Mouse (Mus musculus) intestine, embryonic 15.5 days (tissue): ENCODE measurements around the gene Sp9. TPM values are rescaled to one million over a fixed set of nuclear protein-coding genes. Genes with fewer than 3 reads are reported as not detected.

Source experiments
- ATAC-seq: fragments of 200-750 bp; cut with Nextera tagmentation; 2 replicates; pipeline ENCODE4 v1.8.0; 2017; ENCODE audit warnings: moderate TSS enrichment, moderate library complexity
- H3K27ac ChIP-seq: fragments of 300-500 bp; sonication (generic); 2 replicates; pipeline ENCODE4 v1.5.1; 2015; ENCODE audit warnings: mild to moderate bottlenecking, inconsistent platforms
- H3K27me3 ChIP-seq: fragments of 300-500 bp; sonication (generic); replicated peaks from 2 replicates; pipeline ENCODE4 v1.6.1; 2015; ENCODE audit warnings: inconsistent platforms
- H3K36me3 ChIP-seq: fragments of 300-500 bp; sonication (generic); 2 replicates; pipeline ENCODE4 v1.6.1; 2015; ENCODE audit warnings: inconsistent platforms
- H3K4me1 ChIP-seq: fragments of 300-500 bp; sonication (generic); replicated peaks from 2 replicates; pipeline ENCODE4 v1.6.1; 2015; ENCODE audit warnings: inconsistent platforms
- H3K4me2 ChIP-seq: fragments of 300-500 bp; sonication (generic); replicated peaks from 2 replicates; pipeline ENCODE4 v1.6.1; 2015; ENCODE audit warnings: mild to moderate bottlenecking, inconsistent platforms
- H3K4me3 ChIP-seq: fragments of 300-500 bp; sonication (generic); replicated peaks from 2 replicates; pipeline ENCODE4 v1.5.1; 2015; ENCODE audit warnings: inconsistent platforms
- H3K9ac ChIP-seq: fragments of 300-500 bp; sonication (generic); 2 replicates; pipeline ENCODE4 v1.6.1; 2015; ENCODE audit warnings: inconsistent platforms
- H3K9me3 ChIP-seq: fragments of 300-500 bp; sonication (generic); 2 replicates; pipeline ENCODE4 v1.6.1; 2016; ENCODE audit warnings: inconsistent platforms
- WGBS: fragments of 180-500 bp; shearing (Covaris S2); methylation state at CpG from one replicate; pipeline ENCODE4 v1.1.7; 2015; 5-methylcytosine and 5-hydroxymethylcytosine counted together
- polyA plus RNA-seq: library from polyadenylated mRNA; unstranded; fragments of >200 nt; fragmentation: Nextera tagmentation; extraction: Ambion mirVana; gene quantifications from 2 replicates; pipeline ENCODE4 v1.2.1, GENCODE M21; 2015

Gene Sp9
- not detected in 2 replicates for polyA plus RNA-seq

DNA sequence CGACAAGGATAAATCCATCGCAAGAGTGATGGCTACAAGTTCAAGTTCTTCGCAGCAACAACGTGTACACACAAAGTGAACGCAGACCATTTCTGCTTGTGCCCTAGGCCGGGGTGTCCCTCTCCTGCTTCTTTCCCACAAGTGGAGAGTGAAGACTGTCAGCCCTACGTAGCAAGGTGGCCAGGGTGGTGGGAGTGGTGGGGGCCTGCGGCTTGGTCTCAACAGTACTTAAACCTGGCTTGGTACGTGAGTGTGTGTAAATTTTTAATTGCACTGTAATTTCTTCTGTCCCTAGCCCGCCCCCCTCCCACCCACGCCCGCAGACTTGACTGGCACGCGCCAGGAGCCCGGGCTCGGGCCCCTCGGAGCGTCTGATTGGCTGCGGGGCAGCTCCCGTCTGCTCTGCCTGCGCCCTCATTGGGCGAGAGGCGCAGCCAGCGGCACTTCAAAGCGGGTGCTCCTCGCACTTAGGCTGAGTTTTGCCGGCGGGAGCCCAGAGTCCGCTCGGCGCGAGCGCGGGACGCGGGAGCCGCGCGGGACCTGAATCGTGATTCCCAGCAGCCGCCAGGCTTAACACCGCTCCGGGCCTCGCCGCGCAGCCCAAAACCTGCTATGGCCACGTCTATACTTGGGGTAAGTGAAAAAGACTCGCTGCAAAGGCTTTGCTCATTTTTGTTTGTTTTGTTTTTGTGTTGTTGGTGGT, at the start of gene Sp9:
Gene Sp9 (plus strand): TSS at position 467 of the 703 bp plus-strand sequence.
- ATAC-seq, result peak; percentile 40
- no peak within 1 kb of the TSS for H3K27ac ChIP-seq
- no peak within 1 kb of the TSS for H3K9ac ChIP-seq
- H3K4me2 ChIP-seq, result peak within 1 kb of the TSS; percentile 74
- under 1% methylated on average over 48 of the region's 48 CpGs for WGBS
- H3K4me1 ChIP-seq, result peaks cover 32% of the 10 kb centered on the region
- peak within 1 kb of the TSS; percentile 39 for H3K4me3 ChIP-seq
- H3K27me3 ChIP-seq, result peaks cover 71% of the 10 kb centered on the region
- no peaks in the 10 kb centered on the region for H3K36me3 ChIP-seq
- no peaks in the 10 kb centered on the region for H3K9me3 ChIP-seq

DNA sequence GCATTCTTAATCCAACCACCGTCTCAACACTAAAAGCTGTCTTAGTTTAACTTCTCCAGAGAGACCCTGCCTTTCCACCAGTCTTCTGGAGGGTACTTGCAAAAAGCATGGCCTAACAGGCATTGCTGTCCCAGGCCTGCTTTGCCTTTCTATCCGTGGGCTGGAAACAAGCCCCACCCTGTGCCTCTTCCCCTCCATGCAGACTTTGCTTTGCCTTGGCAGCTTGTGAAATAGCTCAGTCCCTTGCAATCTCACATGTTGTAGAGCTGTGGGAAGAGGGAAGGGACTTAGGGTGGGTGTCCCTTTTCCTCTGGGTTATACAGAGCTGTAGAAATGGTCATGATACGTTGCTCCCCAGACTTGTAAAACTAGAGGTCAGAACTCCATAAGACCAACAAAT, 40.6 kb upstream of the Sp9 start:
- WGBS, result 48% methylated on average over 3 of the region's 3 CpGs

DNA sequence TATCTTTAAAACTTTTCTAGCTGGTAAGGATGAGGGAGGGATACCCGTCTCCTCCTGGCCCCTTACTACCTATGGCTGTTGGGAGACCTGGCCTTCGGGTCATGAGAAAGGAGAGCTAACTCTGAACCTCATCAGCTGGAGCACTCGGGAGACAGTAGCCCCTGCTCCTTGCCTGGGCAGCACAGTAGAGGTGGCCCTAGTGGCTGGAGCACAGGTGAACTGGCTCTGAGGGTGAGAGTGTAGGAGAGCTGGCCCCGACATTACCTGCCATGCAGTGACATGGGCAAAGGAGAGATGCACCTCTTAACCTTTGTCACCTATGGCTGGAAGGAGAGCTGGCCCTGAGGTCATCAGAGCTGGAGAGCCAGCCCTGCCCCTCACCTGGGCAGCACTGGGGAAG, 30.4 kb upstream of the Sp9 start:
- Histone ChIP-seq H3K4me2 (no peak overlapping the region), H3K27ac (no peak overlapping the region), H3K4me1 (no peaks in the 10 kb centered on the region), H3K9ac (no peak overlapping the region), H3K4me3 (no peak overlapping the region), H3K36me3 (no peaks in the 10 kb centered on the region), H3K27me3 (no peaks in the 10 kb centered on the region), H3K9me3 (no peaks in the 10 kb centered on the region)
- no peak for ATAC-seq
- WGBS, result 78% methylated on average over 4 of the region's 4 CpGs

More for the DNA sequence above, 40.6 kb upstream of the Sp9 start:
- H3K4me2 ChIP-seq, result no peak overlapping the region
- no peak overlapping the region for H3K4me3 ChIP-seq
- no peak overlapping the region for H3K27ac ChIP-seq
- H3K36me3 ChIP-seq, result no peaks in the 10 kb centered on the region
- no peaks in the 10 kb centered on the region for H3K4me1 ChIP-seq
- ATAC-seq, result no peak
- H3K9me3 ChIP-seq, result no peaks in the 10 kb centered on the region
- H3K27me3 ChIP-seq, result no peaks in the 10 kb centered on the region
- H3K9ac ChIP-seq, result no peak overlapping the region

DNA sequence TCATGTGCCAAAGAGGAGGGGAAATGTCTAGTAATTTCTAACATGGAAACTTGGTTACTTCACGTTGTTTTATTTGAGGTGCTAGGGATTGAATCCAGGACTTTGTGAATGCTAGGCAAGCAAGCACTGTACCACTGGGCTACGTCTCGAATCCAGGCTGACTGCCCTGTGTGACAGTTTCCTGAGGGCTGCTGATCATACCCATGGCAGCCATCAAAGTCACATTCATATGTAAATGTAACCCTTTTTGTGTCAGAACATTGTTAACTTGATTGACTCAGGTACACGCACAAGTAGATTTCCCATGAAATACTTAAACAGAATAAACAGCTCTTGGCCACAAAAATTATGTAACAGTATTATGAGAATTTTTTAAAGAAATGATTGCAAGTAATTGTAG, 23.0 kb upstream of the Sp9 start:
- Histone ChIP-seq H3K36me3 (no peaks in the 10 kb centered on the region), H3K9me3 (no peaks in the 10 kb centered on the region), H3K4me2 (no peak overlapping the region), H3K4me1 (no peaks in the 10 kb centered on the region), H3K27me3 (no peaks in the 10 kb centered on the region), H3K4me3 (no peak overlapping the region), H3K27ac (no peak overlapping the region), H3K9ac (no peak overlapping the region)
- WGBS, result 81% methylated on average over 4 of the region's 4 CpGs
- ATAC-seq, result no peak

DNA sequence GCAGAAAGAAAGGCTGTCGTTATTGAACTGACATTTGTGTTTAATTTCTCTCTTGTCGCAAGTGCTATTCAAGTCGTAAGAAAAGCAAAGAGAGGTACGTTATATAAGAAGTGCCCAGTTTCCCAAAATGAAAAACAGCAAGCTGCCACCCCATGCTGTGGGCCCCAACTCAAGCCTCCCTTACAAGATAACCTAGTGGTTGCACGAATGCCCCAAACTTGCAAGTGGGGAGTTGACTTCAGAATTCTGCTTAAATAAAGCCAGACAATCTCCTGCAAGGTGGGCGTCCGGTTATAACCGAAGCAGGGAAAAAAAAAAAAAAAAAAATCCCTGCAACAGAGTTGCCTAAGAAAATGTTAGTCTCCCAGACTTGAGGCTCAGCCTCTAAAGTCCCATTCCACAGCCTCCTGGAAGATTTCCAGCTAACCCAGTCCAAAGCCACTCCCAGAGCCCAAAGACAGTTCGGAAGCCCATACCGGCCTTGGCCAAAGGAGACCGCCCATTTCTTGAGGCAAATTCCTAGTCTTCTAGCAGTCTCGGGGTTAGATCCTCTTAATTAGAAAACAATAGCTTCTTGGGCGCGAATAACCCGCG, 8.5 kb upstream of the Sp9 start:
- Histone ChIP-seq H3K36me3 (no peaks in the 10 kb centered on the region), H3K4me3 (peak overlapping the region; percentile 41), H3K27me3 (peaks cover 52% of the 10 kb centered on the region), H3K4me2 (peak overlapping the region; percentile 79), H3K27ac (no peak overlapping the region), H3K4me1 (peaks cover 15% of the 10 kb centered on the region), H3K9ac (peak overlapping the region; percentile 18; the same call in 1 of the 2 replicates), H3K9me3 (no peaks in the 10 kb centered on the region)
- WGBS, result 11% methylated on average over 16 of the region's 16 CpGs
- no peak for ATAC-seq

DNA sequence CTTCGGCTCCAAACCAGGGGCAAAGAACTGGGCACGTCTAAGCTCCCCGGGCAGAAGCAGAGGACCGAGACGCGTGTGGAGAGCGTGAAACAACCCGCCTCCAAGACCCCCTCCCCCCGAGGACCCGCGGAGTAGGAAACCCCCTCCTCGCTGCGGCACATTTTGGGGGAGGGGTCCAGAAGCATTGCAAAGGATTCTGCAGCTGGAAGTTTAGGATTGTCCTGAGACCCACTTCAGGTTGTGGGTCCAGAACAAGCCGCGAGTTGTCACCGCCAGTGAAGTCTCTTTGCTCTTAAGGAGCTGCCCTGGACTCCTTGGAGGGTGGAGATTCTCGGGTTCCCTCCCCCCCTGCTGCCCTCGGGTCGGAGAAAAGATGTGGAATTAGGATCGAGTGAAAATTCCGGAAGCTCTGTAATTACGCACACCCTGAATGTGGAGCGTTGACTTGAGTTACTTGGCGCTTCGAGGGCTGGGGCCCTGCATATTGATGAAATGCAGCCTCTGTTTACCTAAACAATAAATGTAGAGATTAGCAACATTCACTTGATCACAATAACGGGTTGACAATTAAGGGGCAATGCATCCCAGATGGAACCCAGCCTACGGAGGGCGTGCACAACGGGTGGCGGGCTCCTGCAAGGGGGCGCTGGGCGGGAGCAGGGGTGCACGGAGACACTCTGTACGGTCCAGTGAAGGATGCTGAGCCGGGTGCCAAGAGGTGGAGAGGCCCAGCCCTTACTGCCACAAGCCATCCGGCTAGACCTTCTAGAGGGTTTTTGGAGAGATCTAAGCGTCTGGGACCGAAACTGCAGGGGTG, 7.7 kb upstream of the Sp9 start:
- Histone ChIP-seq H3K9ac (peak overlapping the region; percentile 18), H3K9me3 (no peaks in the 10 kb centered on the region), H3K27ac (no peak overlapping the region), H3K4me3 (peak overlapping the region; percentile 41), H3K36me3 (no peaks in the 10 kb centered on the region), H3K4me1 (peaks cover 15% of the 10 kb centered on the region), H3K4me2 (peak overlapping the region; percentile 79), H3K27me3 (peaks cover 55% of the 10 kb centered on the region)
- WGBS, result 1% methylated on average over 38 of the region's 38 CpGs
- ATAC-seq, result peak; percentile 59

DNA sequence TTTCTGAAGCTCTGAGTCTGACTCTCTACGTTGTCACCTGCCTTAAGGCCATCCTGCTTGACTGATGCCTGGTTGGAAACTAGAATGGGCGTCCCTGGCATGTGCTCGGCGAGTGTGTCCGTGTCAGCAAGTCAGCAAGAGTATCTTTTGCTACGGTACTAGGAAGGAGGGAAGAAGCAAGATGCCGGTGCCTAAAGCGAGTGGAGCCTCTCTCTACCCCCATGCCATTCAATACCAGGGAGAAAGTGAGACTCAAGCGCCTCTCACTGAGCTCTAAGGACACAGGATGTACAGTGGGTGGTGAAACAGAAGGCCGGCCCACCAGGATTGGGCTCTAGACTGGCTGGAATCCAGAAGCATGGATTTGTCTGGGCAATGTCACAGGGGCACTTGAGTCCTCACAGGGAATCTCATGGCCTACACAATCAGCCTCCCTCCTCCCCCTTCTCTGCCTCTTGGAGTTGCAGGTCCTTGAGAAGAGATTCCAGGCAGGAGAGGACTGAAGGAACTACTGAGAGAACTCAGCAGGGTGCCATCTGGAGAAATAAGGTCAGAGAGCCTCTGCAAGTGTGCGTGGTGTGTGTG, 7.0 kb upstream of the Sp9 start:
- H3K9ac ChIP-seq, result no peak overlapping the region
- peak overlapping the region; percentile 41; the same call in 1 of the 2 replicates for H3K4me3 ChIP-seq
- peaks cover 15% of the 10 kb centered on the region for H3K4me1 ChIP-seq
- no peaks in the 10 kb centered on the region for H3K36me3 ChIP-seq
- no peak for ATAC-seq
- 7% methylated on average over 11 of the region's 11 CpGs for WGBS
- H3K27ac ChIP-seq, result no peak overlapping the region
- peaks cover 56% of the 10 kb centered on the region for H3K27me3 ChIP-seq
- peak overlapping the region; percentile 79 for H3K4me2 ChIP-seq
- H3K9me3 ChIP-seq, result no peaks in the 10 kb centered on the region

DNA sequence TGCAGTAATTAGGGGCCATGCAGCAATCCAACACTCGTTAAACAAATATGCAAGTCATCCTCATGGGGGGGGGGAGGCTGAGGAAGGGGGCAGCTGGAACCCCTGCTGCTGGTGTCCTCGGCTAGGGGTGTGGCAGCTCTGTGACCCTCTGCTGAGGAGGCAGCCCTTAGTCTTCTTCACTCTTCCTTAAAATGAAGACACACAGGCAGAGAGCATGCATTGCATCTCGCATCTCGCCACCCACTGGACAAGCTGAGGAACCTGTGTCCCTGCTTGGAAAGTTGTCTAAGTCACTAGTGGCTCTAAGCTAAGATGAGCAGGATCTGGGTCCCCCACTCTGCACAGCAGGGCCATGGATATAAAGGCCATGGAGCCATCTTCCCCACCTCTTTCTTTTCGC, 5.7 kb upstream of the Sp9 start:
- Histone ChIP-seq H3K4me2 (no peak overlapping the region), H3K36me3 (no peaks in the 10 kb centered on the region), H3K4me1 (peaks cover 18% of the 10 kb centered on the region), H3K9me3 (no peaks in the 10 kb centered on the region), H3K4me3 (no peak overlapping the region), H3K9ac (no peak overlapping the region), H3K27me3 (peaks cover 69% of the 10 kb centered on the region), H3K27ac (no peak overlapping the region)
- no peak for ATAC-seq
- 9% methylated on average over 5 of the region's 5 CpGs for WGBS

DNA sequence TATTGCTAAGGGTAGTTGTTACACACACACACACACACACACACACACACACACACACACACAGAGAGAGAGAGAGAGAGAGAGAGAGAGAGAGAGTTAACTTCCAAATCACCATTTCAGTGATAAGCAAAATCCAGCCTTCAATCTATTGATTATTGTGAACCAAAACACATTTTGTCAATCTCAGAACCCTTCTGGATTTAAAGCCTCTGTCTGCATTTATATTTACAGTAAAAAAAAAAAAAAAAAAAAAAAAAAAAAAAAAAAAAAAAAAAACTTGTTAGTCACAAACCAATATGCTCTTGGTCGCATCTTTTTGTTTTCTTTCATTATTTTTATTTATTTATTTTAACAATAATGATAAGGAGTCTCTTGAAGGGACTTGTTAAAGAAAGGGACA, 5.1 kb upstream of the Sp9 start:
- Histone ChIP-seq H3K27ac (no peak overlapping the region), H3K4me3 (no peak overlapping the region), H3K9me3 (no peaks in the 10 kb centered on the region), H3K4me1 (peaks cover 21% of the 10 kb centered on the region), H3K9ac (no peak overlapping the region), H3K4me2 (no peak overlapping the region), H3K36me3 (no peaks in the 10 kb centered on the region), H3K27me3 (peaks cover 75% of the 10 kb centered on the region)
- WGBS, result 40% methylated on average over 1 of the region's 1 CpGs
- ATAC-seq, result no peak

DNA sequence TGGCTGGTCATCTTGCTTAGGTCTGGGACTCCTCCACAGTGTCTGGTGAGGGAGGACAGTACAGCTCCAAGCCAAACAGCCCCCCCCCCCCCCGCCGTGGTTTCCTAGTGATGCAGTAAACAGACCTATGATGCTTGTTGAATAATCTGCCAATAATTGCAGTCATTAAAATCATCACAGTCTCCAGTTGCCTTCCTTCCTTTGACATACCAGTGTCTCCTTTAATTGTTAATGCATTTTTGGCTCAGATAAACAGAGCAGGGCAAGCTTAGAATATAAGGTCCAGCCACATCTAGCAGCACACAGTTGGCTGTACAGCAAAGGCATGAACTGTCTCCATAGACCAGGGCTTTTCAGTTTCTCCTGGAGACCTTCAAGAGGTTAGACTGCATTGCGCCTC, 4.5 kb upstream of the Sp9 start:
- Histone ChIP-seq H3K36me3 (no peaks in the 10 kb centered on the region), H3K27ac (no peak overlapping the region), H3K27me3 (peaks cover 81% of the 10 kb centered on the region), H3K9ac (no peak overlapping the region), H3K9me3 (no peaks in the 10 kb centered on the region), H3K4me2 (no peak overlapping the region), H3K4me3 (no peak overlapping the region), H3K4me1 (peaks cover 25% of the 10 kb centered on the region)
- WGBS, result 15% methylated on average over 3 of the region's 3 CpGs
- ATAC-seq, result no peak

DNA sequence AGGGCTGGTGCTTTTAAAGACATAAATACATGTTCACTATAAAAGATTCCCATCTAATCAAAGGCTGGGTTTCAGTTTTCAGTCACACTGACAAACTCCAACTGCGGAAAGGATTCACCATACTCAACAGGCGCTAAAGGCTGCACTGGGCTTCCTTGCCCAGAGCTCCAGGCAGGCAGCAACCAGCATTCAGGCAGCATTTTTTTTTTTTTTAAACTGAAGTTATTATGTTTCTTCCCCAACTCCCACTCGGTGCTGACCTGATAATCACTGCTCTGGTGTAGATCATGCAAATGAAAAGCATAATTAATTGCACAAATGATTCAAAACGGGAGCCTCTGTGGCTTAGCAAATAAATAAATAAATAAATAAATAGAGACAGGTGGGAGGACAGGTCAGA, 3.9 kb upstream of the Sp9 start:
- no peaks in the 10 kb centered on the region for H3K36me3 ChIP-seq
- H3K4me2 ChIP-seq, result no peak overlapping the region
- H3K9ac ChIP-seq, result no peak overlapping the region
- no peak overlapping the region for H3K27ac ChIP-seq
- H3K9me3 ChIP-seq, result no peaks in the 10 kb centered on the region
- H3K4me3 ChIP-seq, result no peak overlapping the region
- peaks cover 79% of the 10 kb centered on the region for H3K27me3 ChIP-seq
- H3K4me1 ChIP-seq, result peaks cover 28% of the 10 kb centered on the region
- no peak for ATAC-seq
- WGBS, result 4% methylated on average over 4 of the region's 4 CpGs

DNA sequence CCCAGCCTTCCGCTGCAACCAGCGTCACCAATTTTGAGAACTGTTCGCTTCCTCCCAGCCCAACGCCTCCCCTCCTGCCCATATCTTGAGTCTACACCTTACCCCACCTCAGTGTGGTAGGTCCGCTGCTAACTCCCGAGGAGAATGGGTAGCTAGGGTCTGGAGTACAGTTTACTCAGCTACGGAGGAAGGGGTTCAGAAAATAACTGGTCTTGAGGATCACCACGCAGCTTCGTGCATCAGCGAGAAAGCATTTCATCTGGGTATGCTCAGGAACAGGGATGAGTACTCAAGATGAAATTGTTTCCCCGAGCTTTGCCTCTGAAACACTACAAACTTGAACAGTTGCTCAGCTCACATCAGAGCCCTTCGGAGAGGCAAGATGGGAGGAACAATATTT, 3.4 kb upstream of the Sp9 start:
- Histone ChIP-seq H3K27ac (no peak overlapping the region), H3K4me2 (no peak overlapping the region), H3K4me3 (no peak overlapping the region), H3K36me3 (no peaks in the 10 kb centered on the region), H3K9ac (no peak overlapping the region), H3K27me3 (peaks cover 80% of the 10 kb centered on the region), H3K9me3 (no peaks in the 10 kb centered on the region), H3K4me1 (peaks cover 33% of the 10 kb centered on the region)
- ATAC-seq, result no peak
- 2% methylated on average over 12 of the region's 12 CpGs for WGBS
